Mouse (Mus musculus) spleen, postnatal 10 days (tissue): ENCODE data around the gene Daxx.
A peak's percentile ranks its signal among the peaks of the same experiment; 100 is the strongest.
"Not testable (repeated sequence)": the region's sequence is repeated elsewhere in the genome, so short reads cannot be mapped to it uniquely, and the experiment has no call there.

Experiments
- DNase-seq, 2 experiments: peaks; one replicate each; pipeline ENCODE4 v3.0.0; 2021 to 2022; ENCODE audit warnings: low spot score in 2 of 2

The Daxx gene

GRCm38 (mm10) chr17:33909077-33909868, at the start of gene Daxx:
Gene Daxx (plus strand): TSS chr17:33909414.
- DNase-seq = peak; percentile 99

DNA sequence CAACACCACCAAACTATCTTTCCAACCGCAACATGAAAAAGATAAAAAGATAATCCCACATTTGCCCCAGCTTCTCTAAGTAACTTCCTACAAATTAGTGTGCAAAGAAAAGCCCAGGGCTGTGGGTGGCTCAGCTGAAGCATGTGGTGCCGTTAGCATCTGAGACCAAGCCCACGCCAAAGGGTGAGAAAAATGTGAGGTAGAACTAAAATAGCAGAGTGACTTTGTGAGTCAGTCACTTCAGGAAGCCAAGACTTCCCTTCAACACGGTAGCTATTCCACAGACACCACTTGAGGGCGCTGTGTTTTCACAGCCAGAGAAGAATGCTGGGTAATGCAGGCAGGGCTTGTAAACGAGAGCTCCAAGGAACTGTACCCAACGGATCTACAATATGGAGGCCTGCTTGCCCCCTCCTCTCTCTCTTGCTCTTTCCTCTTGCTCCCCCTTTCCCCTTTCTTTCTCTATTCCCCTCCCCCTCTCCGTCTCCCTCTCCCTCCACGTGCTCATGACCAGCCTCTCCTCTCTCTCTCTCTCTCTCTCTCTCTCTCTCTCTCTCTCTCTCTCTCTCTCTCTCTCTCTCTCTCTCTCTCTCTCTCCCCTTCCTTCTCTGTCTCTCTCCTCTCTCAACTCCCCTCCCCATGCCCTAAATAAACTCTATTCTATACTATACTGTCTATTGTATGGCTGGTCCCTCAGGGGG, 43.7 kb upstream of the Daxx start:
- peak in 1 of 2 experiments; percentile 78 for DNase-seq

DNA sequence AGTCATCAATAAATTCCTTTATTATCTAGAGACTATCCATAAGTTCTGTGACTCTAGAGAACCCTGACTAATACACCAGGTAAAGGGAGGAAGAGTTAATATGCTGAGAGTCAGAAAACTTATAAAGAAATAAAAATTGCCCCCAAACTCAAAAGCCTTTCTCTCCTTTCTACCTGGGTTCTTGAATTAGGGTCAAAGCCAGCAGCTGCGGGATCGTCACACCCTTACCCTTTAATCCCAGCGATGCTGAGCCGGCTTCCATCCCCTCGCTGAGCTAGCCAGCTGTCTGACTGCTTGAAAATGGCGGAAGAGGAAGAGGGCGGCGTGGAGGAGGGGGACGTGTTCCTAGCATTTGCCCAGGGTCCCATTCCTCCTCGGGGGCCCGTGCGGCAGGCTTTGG, 35.7 kb upstream of the Daxx start, which contains the start of gene Gm7029:
Gm7029 (plus strand) TSS at position 301 of the 400 bp plus-strand sequence.
- DNase-seq = not testable (repeated sequence)

GRCm38 (mm10) chr17:33874411-33874810, 34.8 kb upstream of the Daxx start:
- DNase-seq = no peak

DNA sequence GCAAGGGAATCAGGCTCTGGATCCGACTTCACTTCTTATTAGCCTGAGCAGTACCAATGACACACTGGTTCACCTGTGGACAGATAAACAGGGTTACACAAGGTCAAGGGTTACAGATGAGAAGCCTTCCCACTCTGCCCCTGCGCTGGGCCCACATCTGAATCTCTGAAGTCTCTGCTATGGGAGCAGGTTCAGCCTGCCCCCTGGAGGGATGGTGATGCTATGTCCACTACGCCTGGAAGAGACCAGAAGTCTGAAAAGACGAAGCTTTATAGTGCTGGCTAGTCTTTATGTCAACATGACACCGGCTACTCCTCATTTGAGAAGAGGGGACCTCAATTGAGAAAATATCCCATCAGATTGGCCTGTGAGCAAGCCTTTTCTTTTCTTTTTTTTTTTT, 33.4 kb upstream of the Daxx start:
- peak in 1 of 2 experiments; percentile 39 for DNase-seq

- not testable (repeated sequence) for DNase-seq
Measured at GRCm38 (mm10) chr17:33884320-33884719, 24.9 kb upstream of the Daxx start.

- DNase-seq = not testable (repeated sequence)
Measured at GRCm38 (mm10) chr17:33887802-33888201, 21.4 kb upstream of the Daxx start.

- DNase-seq = not testable (repeated sequence)
Measured at GRCm38 (mm10) chr17:33888230-33888629, 21.0 kb upstream of the Daxx start.

DNA sequence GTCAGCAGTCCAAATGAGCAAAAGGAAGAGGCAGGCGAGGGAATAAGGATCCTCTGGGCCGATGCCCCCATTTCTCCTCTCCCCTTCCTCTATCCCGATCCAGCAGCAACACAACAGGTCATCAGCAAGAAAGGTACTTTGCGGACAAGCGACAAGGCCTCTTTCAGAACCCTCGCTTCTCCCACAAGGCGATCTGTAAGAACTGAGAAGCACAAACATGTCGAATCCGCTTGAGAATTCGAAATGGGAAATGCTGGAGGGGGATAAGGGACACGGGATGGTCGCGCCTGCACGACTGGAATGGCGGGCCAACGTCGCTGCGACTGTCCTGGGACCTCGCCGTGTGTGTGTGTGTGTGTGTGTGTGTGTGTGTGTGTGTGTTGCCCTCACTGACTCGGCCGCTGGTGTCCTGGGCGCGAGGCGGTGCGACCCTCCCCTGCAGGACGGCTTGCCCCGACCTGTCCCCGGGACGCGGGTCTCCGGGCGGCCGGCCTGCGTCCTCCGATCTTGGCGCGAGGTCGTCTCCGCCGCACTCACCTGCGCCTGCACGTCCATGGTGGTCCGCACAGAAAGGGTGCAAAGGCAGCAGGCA, 19.2 kb upstream of the Daxx start:
- DNase-seq = not testable (repeated sequence)

DNA sequence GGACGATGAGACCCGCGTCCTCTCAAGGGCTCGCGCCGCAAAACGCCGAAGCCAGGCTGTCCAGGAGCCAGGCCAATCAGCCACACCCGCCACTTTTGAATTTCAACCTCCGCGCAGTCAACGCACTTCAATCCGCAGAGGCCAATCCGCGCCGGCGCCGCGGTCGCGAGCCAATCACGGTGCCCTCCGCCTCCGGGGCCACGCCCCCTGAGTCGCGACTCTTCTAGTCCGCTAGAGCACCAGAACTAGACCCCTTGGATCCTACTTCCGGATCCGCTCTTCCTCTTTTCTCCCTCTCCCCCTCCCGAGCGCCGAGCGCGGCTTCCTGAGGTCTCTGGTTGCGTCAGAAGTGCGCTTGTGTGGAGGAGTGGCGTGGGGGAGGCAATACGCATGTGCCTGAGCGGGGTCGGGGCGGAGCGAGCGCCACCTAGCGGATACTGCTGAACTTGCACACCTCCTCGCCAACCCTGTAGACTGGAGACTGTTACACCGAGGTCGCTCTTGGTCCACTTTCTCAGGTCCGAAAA, 18.6 kb upstream of the Daxx start, which contains the start of gene Kifc1:
Kifc1 (minus strand) TSS at position 129 of the 527 bp plus-strand sequence.
- peak; percentile 99 for DNase-seq

DNA sequence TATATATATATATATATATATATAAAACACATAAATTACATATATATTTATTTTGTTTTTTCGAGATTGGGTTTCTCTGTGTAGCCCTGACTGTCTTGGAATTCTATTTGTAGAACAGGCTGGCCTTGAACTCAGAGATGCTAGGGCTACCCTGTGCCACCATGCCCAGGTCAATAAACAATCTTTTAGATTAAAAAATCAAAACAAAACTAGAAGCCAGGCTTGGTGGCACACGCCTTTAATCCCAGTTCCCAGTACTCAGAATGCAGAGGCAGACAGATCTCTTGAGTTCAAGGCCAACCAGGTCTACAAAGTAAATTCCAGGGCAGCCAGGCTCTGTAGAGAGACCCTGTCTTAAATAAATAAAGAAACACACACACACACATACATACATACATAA, 17.9 kb upstream of the Daxx start:
- DNase-seq = no peak

DNA sequence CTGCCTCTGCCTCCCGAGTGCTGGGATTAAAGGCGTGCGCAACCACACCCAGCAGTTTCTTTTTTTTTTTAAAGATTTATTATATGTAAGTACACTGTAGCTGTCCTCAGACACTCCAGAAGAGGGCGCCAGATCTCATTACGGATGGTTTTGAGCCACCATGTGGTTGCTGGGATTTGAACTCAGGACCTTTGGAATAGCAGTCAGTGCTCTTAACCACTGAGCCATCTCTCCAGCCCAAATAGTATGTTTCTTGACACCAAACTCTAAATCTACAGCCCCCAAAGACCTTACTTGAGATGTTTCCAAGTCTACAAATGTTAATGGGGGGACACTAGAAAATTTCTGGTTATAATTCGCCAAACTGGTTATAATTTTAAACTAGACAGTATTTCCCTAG, 17.3 kb upstream of the Daxx start:
- not testable (repeated sequence) for DNase-seq

DNA sequence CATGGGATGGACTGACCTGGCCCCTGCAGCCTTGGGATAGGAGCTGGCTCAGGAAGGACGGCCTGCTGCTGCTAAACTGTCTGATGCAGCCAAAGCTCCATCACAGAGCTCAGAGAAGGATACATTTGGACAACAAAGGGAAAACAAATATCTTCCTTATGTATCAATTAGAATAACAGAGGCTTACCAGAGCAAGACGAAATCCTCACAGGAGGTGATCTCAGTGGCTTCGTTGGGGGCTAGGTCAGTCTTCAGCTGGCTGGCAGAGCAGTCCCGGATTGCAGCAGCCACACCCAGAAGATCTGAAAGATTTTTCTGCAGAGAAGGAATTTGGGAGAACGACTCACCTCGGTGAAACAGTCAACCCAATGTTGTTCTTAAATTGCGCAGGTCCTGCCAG, 16.8 kb upstream of the Daxx start:
- no peak for DNase-seq

GRCm38 (mm10) chr17:33893011-33893410, 16.2 kb upstream of the Daxx start:
- not testable (repeated sequence) for DNase-seq

DNA sequence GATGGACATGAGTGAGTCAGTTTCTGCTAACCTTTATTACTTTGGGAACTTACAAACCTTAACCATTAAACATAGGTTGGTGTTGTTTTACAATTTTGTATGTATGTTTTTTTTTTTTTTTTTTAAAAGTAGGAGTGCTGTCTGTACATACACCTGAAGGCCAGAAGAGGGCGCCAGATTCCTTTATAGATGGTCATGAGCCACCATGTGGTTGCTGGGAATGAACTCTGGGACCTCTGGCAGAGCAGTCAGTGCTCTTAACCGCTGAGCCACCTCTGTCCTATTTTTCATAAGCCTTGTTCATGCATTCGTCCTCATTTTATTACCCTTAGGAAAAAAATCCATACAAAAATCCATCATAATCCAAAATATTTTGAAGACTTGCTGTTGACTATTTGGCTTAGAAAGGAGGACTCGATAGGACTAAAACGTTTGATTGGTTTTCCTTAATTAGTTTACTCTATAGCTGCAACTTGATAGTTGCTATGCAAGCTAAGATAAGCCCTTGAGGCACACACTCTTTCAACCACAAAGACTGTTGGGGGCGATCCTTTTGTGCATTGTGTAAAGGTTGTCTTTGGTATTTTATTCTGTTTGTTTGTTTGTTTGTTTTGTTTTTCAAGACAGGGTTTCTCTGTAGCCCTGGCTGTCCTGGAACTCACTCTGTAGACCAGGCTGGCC, 12.0 kb upstream of the Daxx start:
- peak in 1 of 2 experiments; percentile 76 for DNase-seq

DNA sequence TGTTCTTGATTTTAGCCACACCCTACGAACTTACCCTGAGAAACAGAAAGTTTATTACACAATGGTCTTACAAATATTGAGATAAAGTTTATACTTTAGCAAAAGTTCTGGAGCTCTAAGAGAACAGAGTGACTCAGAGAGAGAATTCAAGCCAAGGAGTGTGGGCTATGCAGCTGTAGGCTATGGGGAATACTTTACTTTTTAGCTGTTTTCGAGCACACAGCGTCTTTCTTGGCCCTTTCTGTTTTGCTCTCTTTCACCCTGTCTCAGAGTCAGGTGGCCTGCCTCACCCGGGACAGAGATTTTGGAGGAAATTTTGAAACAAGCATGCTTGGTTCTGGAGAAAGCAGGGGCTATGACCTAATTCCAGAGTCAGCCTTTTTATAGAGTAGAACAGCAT, 11.0 kb upstream of the Daxx start:
- DNase-seq = not testable (repeated sequence)

GRCm38 (mm10) chr17:33899642-33900041, 9.6 kb upstream of the Daxx start:
- peak in 1 of 2 experiments; percentile 34 for DNase-seq

- DNase-seq = no peak
Measured at GRCm38 (mm10) chr17:33900281-33900988, 8.8 kb upstream of the Daxx start.

GRCm38 (mm10) chr17:33900989-33901314, 8.3 kb upstream of the Daxx start:
- DNase-seq = no peak

- no peak for DNase-seq
Measured at GRCm38 (mm10) chr17:33901653-33902052, 7.6 kb upstream of the Daxx start.

GRCm38 (mm10) chr17:33902079-33902478, 7.1 kb upstream of the Daxx start:
- DNase-seq = no peak
